Mouse (Mus musculus): ENCODE measurements around the gene Umps. TPM values are rescaled to one million over a fixed set of nuclear protein-coding genes. Genes with fewer than 3 reads are reported as not detected.

Umps gene
- polyA plus RNA-seq, 1 experiment from 2014 or later: 34.0 TPM

DNA sequence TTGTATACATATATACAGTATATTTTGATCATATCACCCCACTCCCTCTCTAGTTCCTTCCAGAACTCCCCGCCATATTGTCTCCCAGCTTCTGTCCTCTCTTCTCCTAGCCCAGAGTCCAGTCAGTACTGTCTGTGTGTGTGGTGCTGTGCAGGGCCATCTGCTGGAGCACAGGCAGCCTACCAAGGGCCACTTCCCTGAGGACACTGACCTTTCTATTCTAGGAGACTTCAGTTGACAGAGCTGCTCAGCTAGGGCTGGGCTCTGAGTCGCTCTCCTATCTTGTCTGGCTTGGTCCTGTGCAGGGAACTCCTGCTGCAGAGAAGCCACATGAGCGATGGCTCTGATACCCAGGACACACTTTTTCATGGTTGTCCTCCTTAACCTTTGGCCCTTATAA, 28.7 kb upstream of the Umps start:
- no peak overlapping the region for H3K27ac ChIP-seq (replicated peaks)
- H3K4me3 ChIP-seq (replicated peaks): no peak overlapping the region
- H3K9me3 ChIP-seq (replicated peaks): no peaks in the 10 kb centered on the region
- peaks cover 4% of the 10 kb centered on the region; the same call in 1 of the 2 replicates for H3K27me3 ChIP-seq
- peaks cover 5% of the 10 kb centered on the region; the same call in 1 of the 2 replicates for H3K4me1 ChIP-seq (replicated peaks)
- H3K9ac ChIP-seq: no peak overlapping the region
- no peak overlapping the region for H3K4me2 ChIP-seq
- ATAC-seq (ENCODE audit: insufficient read depth): no peak
- H3K36me3 ChIP-seq (replicated peaks): no peaks in the 10 kb centered on the region
- WGBS (ENCODE audit: insufficient replicate concordance): 59% methylated on average over 3 of the region's 3 CpGs

GRCm38 (mm10) chr16:33994321-33994720, 27.5 kb upstream of the Umps start:
- H3K4me2 ChIP-seq: no peak overlapping the region
- no peak overlapping the region for H3K27ac ChIP-seq (replicated peaks)
- peaks cover 5% of the 10 kb centered on the region; the same call in 1 of the 2 replicates for H3K4me1 ChIP-seq (replicated peaks)
- WGBS (ENCODE audit: insufficient replicate concordance): 68% methylated on average over 6 of the region's 6 CpGs
- no peak for ATAC-seq (ENCODE audit: insufficient read depth)
- H3K9me3 ChIP-seq (replicated peaks): no peaks in the 10 kb centered on the region
- no peak overlapping the region for H3K4me3 ChIP-seq (replicated peaks)
- H3K9ac ChIP-seq: no peak overlapping the region
- H3K27me3 ChIP-seq: peaks cover 4% of the 10 kb centered on the region; the same call in 1 of the 2 replicates
- H3K36me3 ChIP-seq (replicated peaks): no peaks in the 10 kb centered on the region

GRCm38 (mm10) chr16:33990712-33991111, 23.9 kb upstream of the Umps start:
- Histone ChIP-seq H3K4me1 (replicated peaks) (peaks cover 2% of the 10 kb centered on the region; the same call in 1 of the 2 replicates), H3K27ac (replicated peaks) (no peak overlapping the region), H3K9me3 (replicated peaks) (no peaks in the 10 kb centered on the region), H3K27me3 (no peaks in the 10 kb centered on the region), H3K4me2 (no peak overlapping the region), H3K4me3 (replicated peaks) (no peak overlapping the region), H3K9ac (no peak overlapping the region), H3K36me3 (replicated peaks) (no peaks in the 10 kb centered on the region)
- ATAC-seq (ENCODE audit: insufficient read depth): no peak
- 62% methylated on average over 4 of the region's 4 CpGs for WGBS (ENCODE audit: insufficient replicate concordance)

- no peaks in the 10 kb centered on the region for H3K27me3 ChIP-seq
- H3K27ac ChIP-seq (replicated peaks): no peak overlapping the region
- H3K4me1 ChIP-seq (replicated peaks): no peaks in the 10 kb centered on the region
- no peaks in the 10 kb centered on the region for H3K9me3 ChIP-seq (replicated peaks)
- no peak overlapping the region for H3K4me3 ChIP-seq (replicated peaks)
- no peak overlapping the region for H3K4me2 ChIP-seq
- no peak for ATAC-seq (ENCODE audit: insufficient read depth)
- no peak overlapping the region for H3K9ac ChIP-seq
- WGBS (ENCODE audit: insufficient replicate concordance): 76% methylated on average over 1 of the region's 1 CpGs
- H3K36me3 ChIP-seq (replicated peaks): no peaks in the 10 kb centered on the region
Measured at GRCm38 (mm10) chr16:33989106-33989505, 22.3 kb upstream of the Umps start.

DNA sequence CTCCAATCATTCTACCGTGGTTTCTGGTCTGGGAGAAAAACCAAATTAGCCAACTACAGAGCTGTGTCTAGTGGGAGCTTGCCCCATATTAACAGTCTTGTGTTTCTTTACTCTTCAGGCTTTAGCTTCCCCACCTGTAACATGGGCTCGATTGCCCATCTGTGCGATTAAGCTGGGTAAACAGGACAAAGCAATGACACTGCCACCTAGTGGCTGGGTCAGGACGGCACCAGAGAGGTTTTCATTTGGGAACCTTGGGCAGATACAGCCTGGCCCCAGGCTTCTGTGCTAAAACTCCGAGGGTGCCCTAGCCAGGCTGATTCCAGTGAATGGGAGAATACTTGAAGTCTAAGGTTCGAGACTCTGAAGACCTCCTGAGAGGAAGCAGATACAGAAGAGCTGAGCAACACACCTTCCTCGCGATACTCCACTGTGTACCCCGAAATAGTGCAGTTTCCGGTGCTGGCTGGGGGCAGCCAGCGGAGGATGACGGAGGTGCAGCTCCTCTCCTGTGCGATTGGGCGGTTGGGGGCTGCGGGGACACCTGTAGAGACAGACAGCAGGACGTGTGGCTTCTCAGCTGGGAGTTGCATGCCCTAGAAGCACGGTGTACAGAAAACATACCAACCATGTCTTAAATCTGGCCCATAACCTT, 21.6 kb upstream of the Umps start:
- WGBS (ENCODE audit: insufficient replicate concordance): 44% methylated on average over 17 of the region's 17 CpGs
- H3K4me2 ChIP-seq: no peak overlapping the region
- ATAC-seq (ENCODE audit: insufficient read depth): no peak
- no peak overlapping the region for H3K27ac ChIP-seq (replicated peaks)
- no peaks in the 10 kb centered on the region for H3K4me1 ChIP-seq (replicated peaks)
- H3K9me3 ChIP-seq (replicated peaks): no peaks in the 10 kb centered on the region
- no peak overlapping the region for H3K4me3 ChIP-seq (replicated peaks)
- H3K36me3 ChIP-seq (replicated peaks): no peaks in the 10 kb centered on the region
- no peak overlapping the region for H3K9ac ChIP-seq
- no peaks in the 10 kb centered on the region for H3K27me3 ChIP-seq

DNA sequence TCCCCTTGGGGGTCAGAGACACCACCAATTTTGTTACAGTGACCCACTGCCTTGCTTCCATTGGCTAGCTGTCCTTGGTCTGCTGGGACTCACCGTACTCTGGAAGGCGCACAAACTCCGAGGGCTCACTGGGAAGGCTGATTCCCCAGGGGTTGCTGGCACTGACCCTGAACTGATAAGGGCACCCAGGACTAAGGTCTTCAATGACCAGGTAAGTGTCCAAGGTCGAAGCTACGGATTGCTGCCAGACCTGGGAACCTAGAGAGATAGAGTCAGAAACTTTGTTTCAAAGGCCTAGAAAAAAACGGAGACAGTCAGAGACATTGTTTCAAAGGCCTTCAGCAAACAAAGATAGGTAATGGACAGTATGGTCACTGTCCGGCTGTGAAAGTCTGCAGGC, 20.2 kb upstream of the Umps start:
- Histone ChIP-seq H3K4me2 (no peak overlapping the region), H3K27me3 (no peaks in the 10 kb centered on the region), H3K36me3 (replicated peaks) (no peaks in the 10 kb centered on the region), H3K9me3 (replicated peaks) (no peaks in the 10 kb centered on the region), H3K9ac (no peak overlapping the region), H3K4me1 (replicated peaks) (no peaks in the 10 kb centered on the region), H3K27ac (replicated peaks) (no peak overlapping the region), H3K4me3 (replicated peaks) (no peak overlapping the region)
- ATAC-seq (ENCODE audit: insufficient read depth): no peak
- 65% methylated on average over 7 of the region's 7 CpGs for WGBS (ENCODE audit: insufficient replicate concordance)

- no peak for ATAC-seq (ENCODE audit: insufficient read depth)
Measured at GRCm38 (mm10) chr16:33985372-33985771, 18.5 kb upstream of the Umps start.

DNA sequence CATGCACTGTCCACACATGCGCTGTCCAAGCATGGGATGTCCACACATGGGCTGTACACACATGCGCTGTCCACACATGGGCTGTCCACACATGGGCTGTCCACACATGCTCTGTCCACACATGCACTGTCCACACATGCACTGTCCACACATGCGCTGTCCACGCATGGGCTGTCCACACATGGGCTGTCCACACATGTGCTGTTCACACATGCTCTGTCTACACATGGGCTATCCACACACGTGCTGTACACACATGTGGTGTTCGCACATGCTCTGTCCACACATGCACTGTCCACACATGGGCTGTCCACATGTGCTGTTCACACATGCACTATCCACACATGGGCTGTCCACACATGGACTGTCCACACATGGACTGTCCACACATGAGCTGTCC, 16.9 kb upstream of the Umps start:
- no peak overlapping the region for H3K27ac ChIP-seq (replicated peaks)
- no peaks in the 10 kb centered on the region for H3K36me3 ChIP-seq (replicated peaks)
- H3K9me3 ChIP-seq (replicated peaks): no peaks in the 10 kb centered on the region
- ATAC-seq (ENCODE audit: insufficient read depth): no peak
- H3K9ac ChIP-seq: no peak overlapping the region
- no peak overlapping the region for H3K4me3 ChIP-seq (replicated peaks)
- no peaks in the 10 kb centered on the region for H3K4me1 ChIP-seq (replicated peaks)
- H3K4me2 ChIP-seq: no peak overlapping the region
- 83% methylated on average over 6 of the region's 6 CpGs for WGBS (ENCODE audit: insufficient replicate concordance)
- H3K27me3 ChIP-seq: no peaks in the 10 kb centered on the region

More at GRCm38 (mm10) chr16:33985372-33985771, 18.5 kb upstream of the Umps start:
- no peak overlapping the region for H3K9ac ChIP-seq
- H3K27me3 ChIP-seq: no peaks in the 10 kb centered on the region
- no peaks in the 10 kb centered on the region for H3K4me1 ChIP-seq (replicated peaks)
- H3K4me2 ChIP-seq: no peak overlapping the region
- H3K36me3 ChIP-seq (replicated peaks): no peaks in the 10 kb centered on the region
- no peak overlapping the region for H3K27ac ChIP-seq (replicated peaks)
- 14% methylated on average over 6 of the region's 6 CpGs for WGBS (ENCODE audit: insufficient replicate concordance)
- no peak overlapping the region for H3K4me3 ChIP-seq (replicated peaks)
- no peaks in the 10 kb centered on the region for H3K9me3 ChIP-seq (replicated peaks)

GRCm38 (mm10) chr16:33979855-33980254, 13.0 kb upstream of the Umps start:
- ATAC-seq (ENCODE audit: insufficient read depth): no peak
- H3K27me3 ChIP-seq: no peaks in the 10 kb centered on the region
- H3K4me1 ChIP-seq (replicated peaks): no peaks in the 10 kb centered on the region
- H3K4me2 ChIP-seq: no peak overlapping the region
- H3K36me3 ChIP-seq (replicated peaks): no peaks in the 10 kb centered on the region
- H3K4me3 ChIP-seq (replicated peaks): no peak overlapping the region
- no peak overlapping the region for H3K27ac ChIP-seq (replicated peaks)
- 50% methylated on average over 2 of the region's 2 CpGs for WGBS (ENCODE audit: insufficient replicate concordance)
- H3K9ac ChIP-seq: no peak overlapping the region
- H3K9me3 ChIP-seq (replicated peaks): no peaks in the 10 kb centered on the region

GRCm38 (mm10) chr16:33967283-33967640, 424 bp upstream of the Umps start:
- peak; percentile 58 for ATAC-seq (ENCODE audit: insufficient read depth)
- Histone ChIP-seq H3K4me3 (replicated peaks) (peak overlapping the region; percentile 90), H3K4me1 (replicated peaks) (peaks cover 31% of the 10 kb centered on the region), H3K9ac (peak overlapping the region; percentile 87), H3K27me3 (no peaks in the 10 kb centered on the region), H3K9me3 (replicated peaks) (no peaks in the 10 kb centered on the region), H3K36me3 (replicated peaks) (peaks cover 13% of the 10 kb centered on the region), H3K4me2 (peak overlapping the region; percentile 88), H3K27ac (replicated peaks) (peak overlapping the region; percentile 54)
- 17% methylated on average over 2 of the region's 2 CpGs for WGBS (ENCODE audit: insufficient replicate concordance)

- H3K27ac ChIP-seq (replicated peaks): peak overlapping the region; percentile 54
- H3K27me3 ChIP-seq: no peaks in the 10 kb centered on the region
- H3K4me2 ChIP-seq: peak overlapping the region; percentile 88
- ATAC-seq (ENCODE audit: insufficient read depth): no peak
- peaks cover 31% of the 10 kb centered on the region for H3K4me1 ChIP-seq (replicated peaks)
- peaks cover 25% of the 10 kb centered on the region for H3K36me3 ChIP-seq (replicated peaks)
- H3K9ac ChIP-seq: peak overlapping the region; percentile 87
- 2% methylated on average over 15 of the region's 15 CpGs for WGBS (ENCODE audit: insufficient replicate concordance)
- H3K9me3 ChIP-seq (replicated peaks): no peaks in the 10 kb centered on the region
- peak overlapping the region; percentile 90 for H3K4me3 ChIP-seq (replicated peaks)
Measured at GRCm38 (mm10) chr16:33965878-33966537, 830 bp downstream of the Umps start.

Data from liver, embryonic 15.5 days (tissue).